Mouse (Mus musculus) bone marrow macrophage, adult 2 months (primary cell): ENCODE data around the gene Atg4c. TPM values are rescaled to one million over a fixed set of nuclear protein-coding genes. Genes with fewer than 3 reads are reported as not detected.
A peak's percentile ranks its signal among the peaks of the same experiment; 100 is the strongest.

ENCODE experiments used
- H3K27ac ChIP-seq: 2 replicates; pipeline ENCODE4 v1.5.1; 2012; ENCODE audit warnings: low read depth, low read length; ENCODE audit not compliant: insufficient read depth
- H3K4me1 ChIP-seq: 2 replicates; pipeline ENCODE4 v1.6.1; 2012; ENCODE audit warnings: low read length; ENCODE audit not compliant: control insufficient read depth, insufficient read depth
- H3K4me3 ChIP-seq: 2 replicates; pipeline ENCODE4 v1.5.1; 2012; ENCODE audit warnings: mild to moderate bottlenecking, low read length, moderate library complexity; ENCODE audit not compliant: insufficient read depth
- CTCF ChIP-seq: IDR thresholded peaks from 2 replicates; pipeline ENCODE4 v1.5.1; 2012; ENCODE audit warnings: low read depth, mild to moderate bottlenecking, low read length, moderate library complexity
- POLR2A ChIP-seq: IDR thresholded peaks from 2 replicates; pipeline ENCODE4 v1.6.1; 2012; ENCODE audit warnings: mild to moderate bottlenecking, low read depth, low read length, borderline replicate concordance
- polyA plus RNA-seq: library from polyadenylated mRNA; stranded (reverse); fragments of >200 nt; gene quantifications from 2 replicates; pipeline ENCODE4 v1.2.4, GENCODE M21; 2012; ENCODE audit not compliant: missing spikeins, insufficient read depth, insufficient read length

Atg4c gene
- polyA plus RNA-seq, 1 experiment = 23.8 TPM

GRCm38 (mm10) chr4:99174265-99174664, 19.5 kb upstream of the Atg4c start:
- TF ChIP-seq POLR2A = no peak
- TF ChIP-seq CTCF = no peak
- peaks cover 13% of the 10 kb centered on the region for H3K4me1 ChIP-seq
- H3K27ac ChIP-seq = no peak overlapping the region
- H3K4me3 ChIP-seq = no peak overlapping the region

DNA sequence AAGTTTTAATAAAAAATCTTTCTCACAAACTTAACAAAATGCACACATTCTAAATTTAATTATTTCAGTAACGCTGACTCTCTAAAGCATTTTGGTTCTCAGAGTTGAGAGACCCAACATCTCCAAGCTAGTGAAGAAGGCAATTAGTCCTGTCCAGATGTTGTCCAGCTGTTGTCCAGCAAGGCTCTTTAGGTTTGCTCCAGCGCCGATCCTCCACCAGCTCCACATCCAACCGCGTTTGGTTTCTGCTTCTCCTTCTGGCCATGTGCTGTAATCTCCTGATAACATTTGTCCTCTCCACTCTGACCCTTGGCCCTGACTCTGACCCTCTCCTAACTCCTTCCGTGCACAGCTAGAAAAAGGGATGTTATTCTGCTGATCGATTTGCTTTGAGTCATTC, 16.9 kb upstream of the Atg4c start:
- H3K27ac ChIP-seq = peak overlapping the region; percentile 83
- peak overlapping the region; percentile 13; the same call in 1 of the 2 replicates for H3K4me3 ChIP-seq
- TF ChIP-seq POLR2A (no peak), CTCF (no peak)
- H3K4me1 ChIP-seq = peaks cover 9% of the 10 kb centered on the region

- TF ChIP-seq POLR2A (no peak), CTCF (no peak)
- peaks cover 9% of the 10 kb centered on the region for H3K4me1 ChIP-seq
- peak overlapping the region; percentile 83 for H3K27ac ChIP-seq
- peak overlapping the region; percentile 13; the same call in 1 of the 2 replicates for H3K4me3 ChIP-seq
Observed at GRCm38 (mm10) chr4:99177255-99177654, 16.5 kb upstream of the Atg4c start.

DNA sequence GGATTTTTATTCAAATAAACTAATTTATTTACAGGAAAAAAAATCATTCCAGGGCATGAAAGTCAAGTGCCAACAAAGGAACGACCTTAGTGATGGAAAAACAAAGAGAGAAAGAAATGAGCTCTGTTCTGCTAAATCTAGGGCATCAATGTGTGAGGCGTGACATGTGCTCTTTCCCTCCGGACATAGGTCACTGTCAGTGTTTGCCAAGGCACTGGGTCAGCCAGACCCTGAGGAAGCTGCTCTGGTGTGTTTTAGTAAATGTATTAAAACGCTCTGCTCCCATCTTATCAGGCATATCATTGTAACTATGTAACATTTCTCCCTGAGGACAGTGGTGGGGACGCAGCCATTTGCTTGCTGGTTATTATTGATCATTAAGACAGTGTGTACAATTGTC, 14.9 kb upstream of the Atg4c start:
- H3K4me3 ChIP-seq = no peak overlapping the region
- no peak overlapping the region for H3K27ac ChIP-seq
- TF ChIP-seq POLR2A (no peak), CTCF (no peak)
- peaks cover 9% of the 10 kb centered on the region for H3K4me1 ChIP-seq

GRCm38 (mm10) chr4:99179446-99180120, 14.2 kb upstream of the Atg4c start:
- TF ChIP-seq POLR2A = no peak
- no peak for TF ChIP-seq CTCF
- H3K4me1 ChIP-seq = peaks cover 9% of the 10 kb centered on the region
- no peak overlapping the region for H3K4me3 ChIP-seq
- H3K27ac ChIP-seq = no peak overlapping the region

GRCm38 (mm10) chr4:99180921-99181320, 12.8 kb upstream of the Atg4c start:
- TF ChIP-seq POLR2A (no peak), CTCF (no peak)
- Histone ChIP-seq H3K4me1 (peaks cover 17% of the 10 kb centered on the region), H3K4me3 (no peak overlapping the region), H3K27ac (no peak overlapping the region)

DNA sequence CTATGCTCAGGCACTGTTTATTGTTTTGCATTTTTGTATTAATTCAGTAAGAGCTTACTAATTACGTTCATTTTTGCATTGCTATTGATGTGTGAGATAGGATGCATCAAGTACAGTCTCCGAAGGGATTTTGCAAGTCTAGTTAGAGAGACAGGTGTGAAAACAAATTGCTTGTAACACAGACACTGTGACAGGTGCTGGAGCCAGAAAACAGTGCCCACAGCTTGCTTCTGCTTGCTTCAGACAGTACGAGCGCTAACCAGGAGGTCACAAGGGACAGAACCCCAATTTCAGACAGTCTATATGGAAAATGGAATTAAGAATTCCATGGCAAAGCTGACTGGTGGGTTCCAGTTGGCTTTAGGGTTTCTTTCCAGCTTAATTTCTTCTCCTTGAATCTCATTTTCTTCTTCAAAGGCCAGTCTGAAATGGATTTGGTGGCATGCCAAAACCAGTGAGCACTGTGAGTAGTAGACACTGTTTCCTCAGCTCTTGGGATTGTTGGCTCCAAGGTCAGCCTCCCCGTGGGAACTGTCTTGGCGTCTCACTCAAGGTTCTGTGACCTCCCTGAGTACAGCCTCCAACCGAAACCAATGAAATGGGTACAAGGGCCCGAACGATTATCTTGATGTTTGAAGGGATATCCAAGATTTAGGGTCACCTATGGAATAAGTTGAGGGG, 11.9 kb upstream of the Atg4c start:
- no peak overlapping the region for H3K27ac ChIP-seq
- no peak overlapping the region for H3K4me3 ChIP-seq
- peaks cover 17% of the 10 kb centered on the region for H3K4me1 ChIP-seq
- TF ChIP-seq CTCF (no peak), POLR2A (no peak)

DNA sequence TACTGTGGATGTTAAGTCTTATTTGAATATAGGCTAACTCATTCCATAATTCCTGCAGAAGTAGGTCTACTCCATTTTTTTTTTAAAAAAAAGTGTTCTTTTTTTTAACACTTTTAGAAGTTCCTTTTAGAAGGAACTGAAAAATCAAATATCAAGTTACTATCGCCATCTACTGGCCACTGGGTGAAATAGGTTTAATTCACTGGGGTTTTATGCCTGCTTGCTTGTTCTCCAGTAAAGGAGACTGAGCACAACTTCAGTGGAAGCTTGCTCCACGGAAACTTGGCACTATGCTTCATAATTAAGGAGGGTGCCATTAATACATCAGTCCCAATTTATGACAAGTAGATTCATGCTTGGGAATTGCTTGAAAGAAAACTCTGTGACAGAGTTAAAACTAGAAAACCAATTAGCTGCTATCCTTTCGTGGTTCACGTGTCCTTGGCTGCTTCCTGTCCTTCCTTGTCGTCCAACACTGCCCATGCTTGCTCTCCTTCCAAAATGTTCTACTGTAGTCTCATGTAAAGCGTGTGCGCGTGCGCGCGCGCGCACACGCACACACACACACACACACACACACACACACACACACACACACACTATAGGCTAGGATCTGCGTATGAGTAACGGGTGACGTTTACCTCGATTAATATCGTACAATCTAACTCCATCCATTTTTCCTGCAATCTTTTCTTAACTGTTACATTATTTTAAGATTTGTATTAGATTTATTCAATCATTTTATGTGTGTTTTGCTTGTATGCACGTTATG, 10.9 kb upstream of the Atg4c start:
- Histone ChIP-seq H3K27ac (no peak overlapping the region), H3K4me3 (no peak overlapping the region), H3K4me1 (peaks cover 19% of the 10 kb centered on the region)
- TF ChIP-seq CTCF = no peak
- no peak for TF ChIP-seq POLR2A

DNA sequence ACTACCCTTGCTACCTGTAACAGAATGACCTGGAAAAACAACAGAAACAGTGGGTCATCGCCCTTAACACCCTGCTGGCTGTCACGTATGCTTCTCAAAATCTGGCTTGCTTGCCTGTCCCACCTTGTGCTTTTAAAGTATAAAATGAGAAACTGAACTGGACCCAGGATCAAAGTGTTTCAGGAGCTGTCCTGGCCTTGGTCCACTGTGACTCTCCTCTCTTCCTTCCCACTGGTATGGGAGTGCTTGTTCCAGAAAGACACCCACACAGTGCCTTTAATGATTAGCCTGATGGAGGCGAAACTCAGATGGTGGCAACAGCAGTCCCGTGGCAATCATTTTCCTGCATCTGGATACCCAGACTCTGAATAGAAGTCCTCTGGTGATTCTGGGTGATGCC, 9.1 kb upstream of the Atg4c start:
- H3K4me3 ChIP-seq = no peak overlapping the region
- H3K4me1 ChIP-seq = peaks cover 21% of the 10 kb centered on the region
- TF ChIP-seq CTCF = no peak
- no peak for TF ChIP-seq POLR2A
- H3K27ac ChIP-seq = no peak overlapping the region

- Histone ChIP-seq H3K4me1 (peaks cover 21% of the 10 kb centered on the region), H3K27ac (no peak overlapping the region), H3K4me3 (no peak overlapping the region)
- TF ChIP-seq CTCF (no peak), POLR2A (no peak)
Observed at GRCm38 (mm10) chr4:99185305-99185704, 8.4 kb upstream of the Atg4c start.
